19 mouse cellular contexts compared by ENCODE assay signal in genomic region chr19:42817761-42818160, GRCm38 (mm10). TPM values are rescaled to one million over a fixed set of nuclear protein-coding genes. Genes with fewer than 3 reads are reported as not detected.
DNase-seq lines count a peak whose midpoint lies in the region; ATAC-seq and TF ChIP-seq lines count a peak whose summit lies in the region.
"Had no signal": no experiment of that assay in that cellular context is flagged by ENCODE, and none has a peak within 500 bp of the region (broad histone marks: within the 10 kb centered on the region; RNA-seq: fewer than 3 reads in every experiment).

No protein-coding gene starts in this region.

- TF ChIP-seq POLR2A in brain, embryonic 14.5 days (IDR thresholded peaks at IDR 0.05; ENCODE audit: borderline replicate concordance, extremely low read depth, insufficient read depth, insufficient read length, poor library complexity, severe bottlenecking), result no peak

- 0 out of 2 replicates have a peak, but pooled peaks have one; percentile 28 for ATAC-seq in forebrain, embryonic 16.5 days
- ATAC-seq in forebrain, embryonic 15.5 days (replicated peaks), result no peak
- no peak for ATAC-seq in hindbrain, postnatal 0 days
- ATAC-seq in midbrain, postnatal 0 days (ENCODE audit: low FRiP score), result no peak
- no peak for ATAC-seq in midbrain, embryonic 15.5 days (replicated peaks)

- no peak overlapping the region for H3K4me2 ChIP-seq in forebrain, embryonic 16.5 days (ENCODE audit: low read length)
- no peak overlapping the region for H3K4me2 ChIP-seq in forebrain, embryonic 15.5 days (replicated peaks)
- no peak overlapping the region for H3K4me2 ChIP-seq in hindbrain, postnatal 0 days (ENCODE audit: low read depth, low read length)
- H3K4me2 ChIP-seq in midbrain, postnatal 0 days (ENCODE audit: low read depth, low read length, poor library complexity, severe bottlenecking), result no peak overlapping the region
- no peak overlapping the region for H3K4me2 ChIP-seq in midbrain, embryonic 15.5 days
- H3K4me2 ChIP-seq: embryonic facial prominence, embryonic 12.5 days; forebrain, embryonic 12.5 days had no signal

- DNase-seq in hindbrain, postnatal 0 days (ENCODE audit: low spot score), result peak; percentile 19
- DNase-seq in hindbrain, embryonic 10.5 days (ENCODE audit: low spot score), result no peak
- peak; percentile 53 for DNase-seq in midbrain, postnatal 0 days (ENCODE audit: low spot score)
- peak; percentile 62 for DNase-seq in brain, embryonic 14.5 days (ENCODE audit: low read depth)
- DNase-seq in lung, postnatal 4 days, result no peak
- DNase-seq: adrenal gland, adult 2 months; adrenal gland, postnatal 10 days; adrenal gland, postnatal 25 days; cerebellum, adult 11-12 months; cerebellum, adult 2 months; cerebellum, adult 9-10 months; cerebellum, postnatal 10 days; cerebellum, postnatal 25 days had no signal

- H3K4me3 ChIP-seq in forebrain, embryonic 16.5 days (replicated peaks; ENCODE audit: low read length), result no peak overlapping the region
- H3K4me3 ChIP-seq in forebrain, embryonic 15.5 days, result no peak overlapping the region
- H3K4me3 ChIP-seq in hindbrain, postnatal 0 days (ENCODE audit: low read length), result no peak overlapping the region
- no peak overlapping the region for H3K4me3 ChIP-seq in hindbrain, embryonic 10.5 days
- H3K4me3 ChIP-seq in midbrain, postnatal 0 days (ENCODE audit: low read depth, low read length), result no peak overlapping the region
- H3K4me3 ChIP-seq in midbrain, embryonic 15.5 days, result no peak overlapping the region
- H3K4me3 ChIP-seq: embryonic facial prominence, embryonic 10.5 days; embryonic facial prominence, embryonic 12.5 days; forebrain, embryonic 12.5 days had no signal

- no peaks in the 10 kb centered on the region for H3K4me1 ChIP-seq in forebrain, embryonic 16.5 days (replicated peaks; ENCODE audit: control insufficient read depth, insufficient read depth, low read length)
- no peaks in the 10 kb centered on the region for H3K4me1 ChIP-seq in forebrain, embryonic 15.5 days
- no peaks in the 10 kb centered on the region for H3K4me1 ChIP-seq in hindbrain, postnatal 0 days (ENCODE audit: insufficient read depth, low read length)
- H3K4me1 ChIP-seq in hindbrain, embryonic 10.5 days (replicated peaks), result no peaks in the 10 kb centered on the region
- no peaks in the 10 kb centered on the region for H3K4me1 ChIP-seq in midbrain, postnatal 0 days (ENCODE audit: insufficient read depth, low read length)
- no peaks in the 10 kb centered on the region for H3K4me1 ChIP-seq in midbrain, embryonic 15.5 days
- H3K4me1 ChIP-seq: embryonic facial prominence, embryonic 12.5 days; forebrain, embryonic 12.5 days had no signal

- TF ChIP-seq CTCF in hindbrain, postnatal 0 days (IDR thresholded peaks at IDR 0.05; ENCODE audit: low read depth), result no peak
- TF ChIP-seq CTCF in midbrain, postnatal 0 days (IDR thresholded peaks at IDR 0.05), result no peak
- TF ChIP-seq CTCF in brain, embryonic 14.5 days (IDR thresholded peaks at IDR 0.05; ENCODE audit: borderline replicate concordance, extremely low read depth, insufficient read depth, insufficient read length), result no peak

- H3K9me3 ChIP-seq in forebrain, embryonic 16.5 days (ENCODE audit: control insufficient read depth, low read length), result no peaks in the 10 kb centered on the region
- H3K9me3 ChIP-seq in forebrain, embryonic 15.5 days, result no peaks in the 10 kb centered on the region
- H3K9me3 ChIP-seq in hindbrain, postnatal 0 days (ENCODE audit: low read length), result no peaks in the 10 kb centered on the region
- no peaks in the 10 kb centered on the region for H3K9me3 ChIP-seq in hindbrain, embryonic 10.5 days
- no peaks in the 10 kb centered on the region for H3K9me3 ChIP-seq in midbrain, postnatal 0 days (ENCODE audit: low read length)
- H3K9me3 ChIP-seq in midbrain, embryonic 15.5 days, result no peaks in the 10 kb centered on the region
- H3K9me3 ChIP-seq: embryonic facial prominence, embryonic 10.5 days; embryonic facial prominence, embryonic 12.5 days; forebrain, embryonic 12.5 days had no signal

- H3K9ac ChIP-seq in forebrain, embryonic 16.5 days (replicated peaks; ENCODE audit: low read depth, low read length), result no peak overlapping the region
- H3K9ac ChIP-seq in forebrain, embryonic 15.5 days (replicated peaks), result no peak overlapping the region
- H3K9ac ChIP-seq in hindbrain, postnatal 0 days (replicated peaks; ENCODE audit: low read length), result no peak overlapping the region
- no peak overlapping the region for H3K9ac ChIP-seq in midbrain, postnatal 0 days (replicated peaks; ENCODE audit: low read length, poor library complexity, severe bottlenecking)
- H3K9ac ChIP-seq in midbrain, embryonic 15.5 days, result no peak overlapping the region
- H3K9ac ChIP-seq: embryonic facial prominence, embryonic 12.5 days; forebrain, embryonic 12.5 days had no signal

- 59% methylated on average over 2 of the region's 2 CpGs for WGBS in forebrain, embryonic 16.5 days
- 60% methylated on average over 2 of the region's 2 CpGs for WGBS in forebrain, embryonic 15.5 days
- WGBS in hindbrain, postnatal 0 days, result 48% methylated on average over 2 of the region's 2 CpGs
- 76% methylated on average over 2 of the region's 2 CpGs for WGBS in hindbrain, embryonic 10.5 days
- WGBS in midbrain, postnatal 0 days, result 62% methylated on average over 2 of the region's 2 CpGs
- 58% methylated on average over 2 of the region's 2 CpGs for WGBS in midbrain, embryonic 15.5 days

- H3K27ac ChIP-seq in forebrain, embryonic 16.5 days (ENCODE audit: low read length), result no peak overlapping the region
- no peak overlapping the region for H3K27ac ChIP-seq in forebrain, embryonic 15.5 days (replicated peaks)
- H3K27ac ChIP-seq in hindbrain, postnatal 0 days, result no peak overlapping the region
- no peak overlapping the region for H3K27ac ChIP-seq in hindbrain, embryonic 10.5 days
- no peak overlapping the region for H3K27ac ChIP-seq in midbrain, postnatal 0 days (ENCODE audit: low read depth, low read length)
- H3K27ac ChIP-seq in midbrain, embryonic 15.5 days, result no peak overlapping the region
- H3K27ac ChIP-seq: embryonic facial prominence, embryonic 10.5 days; embryonic facial prominence, embryonic 12.5 days; forebrain, embryonic 12.5 days had no signal

- no peaks in the 10 kb centered on the region for H3K36me3 ChIP-seq in forebrain, embryonic 16.5 days (ENCODE audit: control insufficient read depth, insufficient read depth)
- no peaks in the 10 kb centered on the region for H3K36me3 ChIP-seq in forebrain, embryonic 15.5 days
- H3K36me3 ChIP-seq in hindbrain, postnatal 0 days (ENCODE audit: insufficient read depth, low read length), result no peaks in the 10 kb centered on the region
- H3K36me3 ChIP-seq in hindbrain, embryonic 10.5 days, result no peaks in the 10 kb centered on the region
- no peaks in the 10 kb centered on the region for H3K36me3 ChIP-seq in midbrain, postnatal 0 days (ENCODE audit: insufficient read depth, low read length)
- no peaks in the 10 kb centered on the region for H3K36me3 ChIP-seq in midbrain, embryonic 15.5 days (replicated peaks)
- H3K36me3 ChIP-seq: embryonic facial prominence, embryonic 10.5 days; embryonic facial prominence, embryonic 12.5 days; forebrain, embryonic 12.5 days had no signal

- H3K27me3 ChIP-seq in forebrain, embryonic 16.5 days (replicated peaks; ENCODE audit: control insufficient read depth, insufficient read depth, low read length), result no peaks in the 10 kb centered on the region
- no peaks in the 10 kb centered on the region for H3K27me3 ChIP-seq in forebrain, embryonic 15.5 days
- H3K27me3 ChIP-seq in hindbrain, postnatal 0 days (ENCODE audit: insufficient read depth, low read length), result no peaks in the 10 kb centered on the region
- H3K27me3 ChIP-seq in hindbrain, embryonic 10.5 days (ENCODE audit: insufficient read depth, poor library complexity, severe bottlenecking), result no peaks in the 10 kb centered on the region
- no peaks in the 10 kb centered on the region for H3K27me3 ChIP-seq in midbrain, postnatal 0 days (ENCODE audit: insufficient read depth, low read length)
- no peaks in the 10 kb centered on the region for H3K27me3 ChIP-seq in midbrain, embryonic 15.5 days (replicated peaks)
- H3K27me3 ChIP-seq: embryonic facial prominence, embryonic 12.5 days; forebrain, embryonic 12.5 days had no signal

RNA-seq across cellular contexts. Expression of gene Hps1, which starts 38.0 kb away (rescaled TPM):
- polyA plus RNA-seq in forebrain, embryonic 16.5 days (2015; fragmentation: Nextera tagmentation; extraction: Ambion mirVana), result 13.8 and 14.5 TPM in 2 replicates
- polyA plus RNA-seq in forebrain, embryonic 15.5 days (2015; fragmentation: Nextera tagmentation; extraction: Ambion mirVana), result 13.8 and 14.0 TPM in 2 replicates
- total RNA-seq in hindbrain, postnatal 0 days (2014; rRNA removed), result 13.6 and 22.2 TPM in 2 replicates
- polyA plus RNA-seq in hindbrain, postnatal 0 days (2015; fragmentation: Nextera tagmentation; extraction: Ambion mirVana), result 10.0 and 11.9 TPM in 2 replicates
- polyA plus RNA-seq in hindbrain, embryonic 10.5 days (2016; fragmentation: Nextera tagmentation; extraction: Ambion mirVana), result 19.2 and 21.6 TPM in 2 replicates
- total RNA-seq in midbrain, postnatal 0 days (2014; rRNA removed), result 11.0 and 19.7 TPM in 2 replicates
- polyA plus RNA-seq in midbrain, postnatal 0 days (2015; fragmentation: Nextera tagmentation; extraction: Ambion mirVana), result 11.5 and 11.7 TPM in 2 replicates
- polyA plus RNA-seq in midbrain, embryonic 15.5 days (2015; fragmentation: Nextera tagmentation; extraction: Ambion mirVana), result 11.8 and 12.6 TPM in 2 replicates
- 31.1 and 43.0 TPM in 2 replicates for polyA plus RNA-seq in brain, embryonic 14.5 days (2012; rRNA removed)

Comparison
In these comparisons a context has a peak if more than half of its experiments do, and no peak if none do; other contexts are left out.
1. DNase-seq: peak in hindbrain, postnatal 0 days (single experiment), midbrain, postnatal 0 days (single experiment) and brain, embryonic 14.5 days (single experiment); none in hindbrain, embryonic 10.5 days (single experiment) and lung, postnatal 4 days (0 of 2).